Mouse (Mus musculus): ENCODE results near the gene Tada3.

Gene Tada3

GRCm38 (mm10) chr6:113388960-113389359 lies 11.3 kb upstream of the Tada3 start, which contains the start of gene Ttll3:
Gene Ttll3 (plus strand): TSS chr6:113389260.
- in situ Hi-C loops (cut with MboI, MseI) = no loop called here

- in situ Hi-C loops (cut with MboI, MseI) = no loop called here
These were observed 8.3 kb upstream of the Tada3 start for GRCm38 (mm10) chr6:113386025-113386424.

- in situ Hi-C loops (cut with MboI, MseI) = no loop called here
These were observed 7.6 kb upstream of the Tada3 start for GRCm38 (mm10) chr6:113385160-113385714.

- in situ Hi-C loops (cut with MboI, MseI) = no loop called here
These were observed 6.8 kb upstream of the Tada3 start for GRCm38 (mm10) chr6:113384351-113384927.

GRCm38 (mm10) chr6:113380480-113380879 lies 2.8 kb upstream of the Tada3 start:
- in situ Hi-C loops (cut with MboI, MseI) = no loop called here

- in situ Hi-C loops (cut with MboI, MseI) = loop anchor here (5.0 kb wide), 1 partner anchor 52 kb away; the partner anchor contains the start of gene Ogg1
These were observed 1.6 kb upstream of the Tada3 start for GRCm38 (mm10) chr6:113379246-113379645.

GRCm38 (mm10) chr6:113377172-113377495 lies 549 bp downstream of the Tada3 start:
- in situ Hi-C loops (cut with MboI, MseI) = loop anchor here (5.0 kb wide), 1 partner anchor 50 kb away; the partner anchor contains the start of gene Ogg1

GRCm38 (mm10) chr6:113373491-113373890 lies 4.2 kb downstream of the Tada3 start:
- in situ Hi-C loops (cut with MboI, MseI) = no loop called here

GRCm38 (mm10) chr6:113370194-113370929 lies 7.3 kb downstream of the Tada3 start:
- in situ Hi-C loops (cut with MboI, MseI) = no loop called here

GRCm38 (mm10) chr6:113368577-113368976 lies 9.1 kb downstream of the Tada3 start:
- in situ Hi-C loops (cut with MboI, MseI) = no loop called here

GRCm38 (mm10) chr6:113368124-113368523 lies 9.6 kb downstream of the Tada3 start:
- in situ Hi-C loops (cut with MboI, MseI) = no loop called here

GRCm38 (mm10) chr6:113367574-113367973 lies 10.1 kb downstream of the Tada3 start:
- in situ Hi-C loops (cut with MboI, MseI) = no loop called here

- in situ Hi-C loops (cut with MboI, MseI) = no loop called here
These were observed 11.0 kb downstream of the Tada3 start for GRCm38 (mm10) chr6:113366639-113367038.

- in situ Hi-C loops (cut with MboI, MseI) = no loop called here
These were observed 13.1 kb downstream of the Tada3 start for GRCm38 (mm10) chr6:113364518-113365135.

GRCm38 (mm10) chr6:113362241-113362640 lies 15.4 kb downstream of the Tada3 start:
- in situ Hi-C loops (cut with MboI, MseI) = no loop called here

- in situ Hi-C loops (cut with MboI, MseI) = no loop called here
These were observed 16.2 kb downstream of the Tada3 start for GRCm38 (mm10) chr6:113361476-113361875.

- in situ Hi-C loops (cut with MboI, MseI) = no loop called here
These were observed 24.0 kb downstream of the Tada3 start for GRCm38 (mm10) chr6:113353696-113354095.

- in situ Hi-C loops (cut with MboI, MseI) = no loop called here
These were observed 24.9 kb downstream of the Tada3 start for GRCm38 (mm10) chr6:113352820-113353219.

- in situ Hi-C loops (cut with MboI, MseI) = no loop called here
These were observed 26.0 kb downstream of the Tada3 start for GRCm38 (mm10) chr6:113351653-113352052.

- in situ Hi-C loops (cut with MboI, MseI) = no loop called here
These were observed 26.5 kb downstream of the Tada3 start for GRCm38 (mm10) chr6:113351161-113351560.

- in situ Hi-C loops (cut with MboI, MseI) = no loop called here
These were observed 27.1 kb downstream of the Tada3 start for GRCm38 (mm10) chr6:113350538-113350937.

- in situ Hi-C loops (cut with MboI, MseI) = no loop called here
These were observed 30.8 kb downstream of the Tada3 start for GRCm38 (mm10) chr6:113346897-113347296.

GRCm38 (mm10) chr6:113344321-113344720 lies 33.4 kb downstream of the Tada3 start:
- in situ Hi-C loops (cut with MboI, MseI) = no loop called here
